Mouse (Mus musculus) midbrain, embryonic 10.5 days (tissue): ENCODE measurements around the gene Stk24. TPM values are rescaled to one million over a fixed set of nuclear protein-coding genes. Genes with fewer than 3 reads are reported as not detected.

ENCODE experiments used
- DNase-seq: peaks from one replicate; pipeline ENCODE4 v3.0.0-alpha.2; 2017; ENCODE audit warnings: low spot score
- H3K27ac ChIP-seq: fragments of 300-500 bp; sonication (generic); replicated peaks from 2 replicates; pipeline ENCODE4 v1.5.1; 2016; ENCODE audit warnings: mild to moderate bottlenecking
- H3K27me3 ChIP-seq: fragments of 300-500 bp; sonication (generic); 2 replicates; pipeline ENCODE4 v1.6.1; 2016; ENCODE audit warnings: low read depth, mild to moderate bottlenecking; ENCODE audit not compliant: poor library complexity, severe bottlenecking
- H3K36me3 ChIP-seq: fragments of 300-500 bp; sonication (generic); 2 replicates; pipeline ENCODE4 v1.6.1; 2016; ENCODE audit warnings: mild to moderate bottlenecking, moderate library complexity
- H3K4me1 ChIP-seq: fragments of 300-500 bp; sonication (generic); 2 replicates; pipeline ENCODE4 v1.6.1; 2016
- H3K4me3 ChIP-seq: fragments of 300-500 bp; sonication (generic); 2 replicates; pipeline ENCODE4 v1.5.1; 2016; ENCODE audit warnings: mild to moderate bottlenecking, moderate library complexity
- H3K9me3 ChIP-seq: fragments of 300-500 bp; sonication (generic); replicated peaks from 2 replicates; pipeline ENCODE4 v1.6.1; 2016; ENCODE audit warnings: mild to moderate bottlenecking
- WGBS: fragments of 180-500 bp; shearing (Covaris S2); methylation state at CpG from one replicate; pipeline ENCODE4 v1.1.7; 2016; 5-methylcytosine and 5-hydroxymethylcytosine counted together
- polyA plus RNA-seq: library from polyadenylated mRNA; unstranded; fragments of >200 nt; fragmentation: Nextera tagmentation; extraction: Ambion mirVana; gene quantifications from 2 replicates; pipeline ENCODE4 v1.2.1, GENCODE M21; 2016

The Stk24 gene
- polyA plus RNA-seq, 1 experiment from 2014 or later: 36.8 TPM

DNA sequence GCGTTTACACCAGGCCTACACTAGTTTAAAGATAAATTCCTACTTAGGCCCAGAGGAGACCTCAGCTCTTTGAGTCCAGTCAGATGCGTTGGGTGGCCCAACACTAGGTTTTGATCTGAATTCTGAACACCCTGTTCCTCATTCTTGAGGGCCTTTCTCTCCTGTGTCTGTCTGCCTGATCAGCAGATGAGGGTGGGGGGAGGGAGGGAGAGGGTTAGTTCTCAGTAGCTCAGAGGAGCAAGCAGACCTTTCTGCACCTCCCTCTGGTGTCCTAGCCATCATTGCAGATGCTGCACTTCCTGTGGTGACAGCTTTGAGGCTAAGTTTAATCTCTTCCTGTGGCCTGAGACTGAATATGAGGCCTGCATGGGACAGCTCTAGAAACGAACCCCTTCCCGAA is 117.2 kb downstream of the Stk24 start:
- no peaks in the 10 kb centered on the region for H3K27me3 ChIP-seq
- no peak overlapping the region; the same call in 1 of the 2 replicates for H3K27ac ChIP-seq
- H3K4me3 ChIP-seq: no peak overlapping the region
- peaks cover 31% of the 10 kb centered on the region for H3K36me3 ChIP-seq
- no peak for DNase-seq
- H3K4me1 ChIP-seq: peaks cover 13% of the 10 kb centered on the region
- no peaks in the 10 kb centered on the region for H3K9me3 ChIP-seq
- WGBS: 85% methylated on average over 4 of the region's 4 CpGs

DNA sequence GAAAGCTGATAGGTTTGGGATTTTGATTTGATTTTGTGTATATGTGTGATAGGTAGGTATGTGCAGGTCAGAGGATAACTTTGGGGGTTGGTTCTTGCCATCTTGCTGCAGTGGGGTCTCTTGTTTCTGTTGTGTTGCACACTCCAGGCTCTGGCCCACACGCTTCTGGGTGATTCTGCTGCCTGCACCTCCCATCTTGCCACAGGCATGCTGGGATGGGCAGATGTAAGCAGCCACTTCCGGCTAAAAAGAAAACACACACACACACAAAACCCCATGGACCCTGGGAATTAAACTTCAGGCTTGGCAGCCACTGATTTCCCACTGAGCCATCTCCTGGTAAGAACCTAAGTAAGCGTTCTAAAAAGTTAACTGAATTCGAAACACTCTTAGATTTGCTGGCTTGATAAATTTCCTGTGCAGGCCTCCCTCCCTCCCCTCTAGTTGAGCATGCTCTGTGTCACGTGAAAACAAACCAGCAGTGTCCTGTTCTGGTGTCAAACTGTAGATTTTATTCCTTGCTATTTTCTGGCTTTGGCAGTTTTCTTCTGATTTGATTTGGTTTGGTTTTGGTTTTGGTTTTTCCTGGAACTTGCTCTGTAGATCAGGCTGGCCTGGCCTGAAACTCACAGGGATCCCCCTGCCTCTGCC is 118.5 kb downstream of the Stk24 start:
- no peak overlapping the region for H3K4me3 ChIP-seq
- DNase-seq: no peak
- H3K36me3 ChIP-seq: peaks cover 29% of the 10 kb centered on the region
- peaks cover 13% of the 10 kb centered on the region for H3K4me1 ChIP-seq
- H3K9me3 ChIP-seq: no peaks in the 10 kb centered on the region
- H3K27ac ChIP-seq: no peak overlapping the region
- H3K27me3 ChIP-seq: no peaks in the 10 kb centered on the region
- 78% methylated on average over 5 of the region's 5 CpGs for WGBS

DNA sequence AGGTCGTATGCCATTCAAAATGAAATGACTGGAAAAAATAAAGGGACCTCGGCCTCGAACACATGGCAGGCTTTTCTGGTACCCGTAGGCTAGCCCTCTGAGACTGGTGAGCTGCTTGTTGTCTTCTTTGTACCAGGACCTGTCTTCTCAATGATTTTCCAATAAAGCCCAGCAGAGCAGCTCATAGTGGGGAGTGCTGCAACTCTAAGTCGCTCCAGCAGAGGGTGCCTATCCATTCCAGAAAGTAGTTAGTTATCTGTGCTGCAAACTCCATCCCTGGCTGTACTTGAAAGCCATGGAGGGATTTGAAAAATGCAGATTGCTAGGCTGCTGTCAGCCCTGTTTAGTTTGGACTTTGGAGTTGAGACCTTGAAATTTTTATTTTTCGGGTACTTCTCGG is 120.0 kb downstream of the Stk24 start:
- DNase-seq: peak; percentile 61
- no peaks in the 10 kb centered on the region for H3K9me3 ChIP-seq
- H3K4me3 ChIP-seq: no peak overlapping the region
- peaks cover 31% of the 10 kb centered on the region for H3K36me3 ChIP-seq
- H3K4me1 ChIP-seq: peaks cover 13% of the 10 kb centered on the region
- H3K27me3 ChIP-seq: no peaks in the 10 kb centered on the region
- WGBS: 65% methylated on average over 7 of the region's 7 CpGs
- H3K27ac ChIP-seq: peak overlapping the region; percentile 52

DNA sequence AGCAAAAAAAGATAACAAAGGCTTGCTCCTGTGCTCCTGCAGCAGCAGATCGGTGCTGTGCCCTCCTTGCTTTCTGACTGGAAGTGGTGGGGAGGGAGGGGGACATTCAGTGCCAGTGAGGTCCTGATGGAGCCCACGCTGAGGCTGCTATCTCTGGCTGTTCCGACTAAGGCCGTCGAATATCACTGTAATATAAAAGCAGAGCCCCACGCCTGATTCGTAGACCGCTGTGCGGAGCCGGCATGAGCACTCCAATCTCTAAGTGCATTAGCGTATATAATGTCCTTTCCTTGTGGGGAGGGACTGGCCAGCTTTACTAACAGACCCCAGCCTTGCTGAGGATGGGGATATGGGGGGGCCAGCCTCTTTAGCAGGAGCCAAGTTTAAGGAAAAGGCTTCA is 120.5 kb downstream of the Stk24 start:
- Histone ChIP-seq H3K9me3 (no peaks in the 10 kb centered on the region), H3K36me3 (peaks cover 31% of the 10 kb centered on the region), H3K4me1 (peaks cover 13% of the 10 kb centered on the region), H3K27me3 (no peaks in the 10 kb centered on the region), H3K27ac (peak overlapping the region; percentile 52), H3K4me3 (no peak overlapping the region)
- 76% methylated on average over 11 of the region's 11 CpGs for WGBS
- DNase-seq: no peak

DNA sequence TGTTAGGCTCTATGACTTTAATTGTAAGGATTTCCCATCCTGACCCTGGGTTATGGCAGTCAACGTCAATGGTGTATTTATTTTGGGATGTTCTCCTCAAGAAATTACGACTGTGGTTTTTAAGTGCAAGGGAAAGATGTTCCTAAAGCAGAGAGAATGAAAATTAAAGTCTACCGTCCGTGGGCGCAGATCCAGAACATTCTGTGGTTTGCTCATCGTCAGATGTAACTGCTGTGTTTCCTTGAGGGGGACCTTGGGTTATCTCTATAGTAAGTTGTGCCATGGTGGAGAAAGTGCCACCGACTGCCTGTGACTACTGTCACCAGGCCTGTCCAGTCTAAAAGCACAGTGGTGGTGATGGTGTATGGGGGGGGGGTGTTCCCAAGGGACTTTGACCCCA is 122.9 kb downstream of the Stk24 start:
- peaks cover 28% of the 10 kb centered on the region for H3K36me3 ChIP-seq
- no peak for DNase-seq
- no peak overlapping the region for H3K27ac ChIP-seq
- H3K27me3 ChIP-seq: no peaks in the 10 kb centered on the region
- H3K4me3 ChIP-seq: no peak overlapping the region
- H3K4me1 ChIP-seq: peaks cover 17% of the 10 kb centered on the region
- 94% methylated on average over 7 of the region's 7 CpGs for WGBS
- no peaks in the 10 kb centered on the region for H3K9me3 ChIP-seq

DNA sequence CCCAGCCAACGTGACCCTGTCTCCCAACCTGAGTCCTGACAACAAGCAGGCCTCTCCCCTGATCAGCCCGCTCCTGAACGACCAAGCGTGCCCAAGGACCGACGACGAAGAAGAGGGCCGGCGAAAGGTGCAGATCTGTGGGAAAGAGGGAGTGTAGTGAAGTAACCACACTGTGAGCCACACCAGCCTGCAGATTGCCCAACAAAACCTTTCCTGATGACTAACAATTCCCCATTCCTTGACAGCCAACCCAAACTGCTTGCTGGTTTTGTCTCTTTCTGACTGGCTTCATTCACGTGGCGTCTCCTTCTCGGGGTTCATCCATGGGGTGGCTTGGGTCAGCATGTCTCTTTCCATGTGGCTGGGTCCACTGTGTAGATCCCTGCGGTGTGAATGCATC is 124.3 kb downstream of the Stk24 start:
- Histone ChIP-seq H3K27me3 (no peaks in the 10 kb centered on the region), H3K4me3 (no peak overlapping the region), H3K36me3 (peaks cover 31% of the 10 kb centered on the region), H3K4me1 (peaks cover 23% of the 10 kb centered on the region), H3K9me3 (no peaks in the 10 kb centered on the region), H3K27ac (no peak overlapping the region)
- 91% methylated on average over 13 of the region's 13 CpGs for WGBS
- no peak for DNase-seq

DNA sequence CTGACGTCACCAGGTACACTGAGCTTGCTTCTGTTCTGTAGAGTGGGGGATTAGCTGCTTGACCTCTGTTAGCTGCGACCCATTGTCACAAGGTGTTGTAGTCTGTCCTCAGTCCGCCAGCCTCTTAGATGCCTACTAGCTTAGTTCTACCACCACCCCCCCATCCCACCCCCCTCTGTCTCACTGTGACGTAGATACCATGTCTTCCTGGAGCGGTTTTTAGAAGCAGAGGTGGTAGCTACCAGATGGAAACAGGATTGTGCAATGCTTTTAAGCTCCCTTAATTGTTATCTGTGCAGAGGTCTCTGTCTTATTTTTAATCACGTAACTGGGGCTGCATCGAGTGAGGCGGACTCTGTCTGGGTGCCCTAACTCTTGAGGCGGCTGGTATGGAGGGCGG is 124.9 kb downstream of the Stk24 start:
- no peaks in the 10 kb centered on the region for H3K27me3 ChIP-seq
- H3K9me3 ChIP-seq: no peaks in the 10 kb centered on the region
- H3K27ac ChIP-seq: no peak overlapping the region
- no peak overlapping the region for H3K4me3 ChIP-seq
- peaks cover 23% of the 10 kb centered on the region for H3K4me1 ChIP-seq
- peaks cover 31% of the 10 kb centered on the region for H3K36me3 ChIP-seq
- 89% methylated on average over 10 of the region's 10 CpGs for WGBS
- no peak for DNase-seq

DNA sequence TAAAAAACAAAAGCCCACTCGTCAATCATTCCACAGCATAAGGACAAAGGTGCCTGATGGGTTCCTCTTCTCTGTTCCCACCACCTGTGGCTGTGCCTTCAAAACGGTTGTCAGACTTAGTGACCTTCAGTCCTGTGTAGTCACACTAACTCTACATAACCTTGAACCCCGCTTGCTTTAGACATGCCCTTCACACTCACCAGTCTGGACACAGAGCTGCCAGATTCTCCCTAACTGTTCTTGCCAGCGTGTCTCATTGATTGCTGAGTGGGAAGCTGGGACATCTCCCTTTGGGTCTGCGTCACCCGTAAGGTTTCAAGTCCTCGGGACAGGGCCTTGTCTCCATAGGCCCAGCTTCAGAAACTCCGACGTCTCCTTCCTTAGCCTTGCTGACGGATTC is 127.3 kb downstream of the Stk24 start:
- H3K27ac ChIP-seq: 0 out of 2 replicates have a peak overlapping the region, but pooled peaks have one; percentile 38
- H3K27me3 ChIP-seq: no peaks in the 10 kb centered on the region
- 91% methylated on average over 10 of the region's 10 CpGs for WGBS
- DNase-seq: no peak
- H3K36me3 ChIP-seq: peaks cover 23% of the 10 kb centered on the region; the same call in 1 of the 2 replicates
- H3K4me1 ChIP-seq: peaks cover 27% of the 10 kb centered on the region
- no peak overlapping the region for H3K4me3 ChIP-seq
- no peaks in the 10 kb centered on the region for H3K9me3 ChIP-seq

DNA sequence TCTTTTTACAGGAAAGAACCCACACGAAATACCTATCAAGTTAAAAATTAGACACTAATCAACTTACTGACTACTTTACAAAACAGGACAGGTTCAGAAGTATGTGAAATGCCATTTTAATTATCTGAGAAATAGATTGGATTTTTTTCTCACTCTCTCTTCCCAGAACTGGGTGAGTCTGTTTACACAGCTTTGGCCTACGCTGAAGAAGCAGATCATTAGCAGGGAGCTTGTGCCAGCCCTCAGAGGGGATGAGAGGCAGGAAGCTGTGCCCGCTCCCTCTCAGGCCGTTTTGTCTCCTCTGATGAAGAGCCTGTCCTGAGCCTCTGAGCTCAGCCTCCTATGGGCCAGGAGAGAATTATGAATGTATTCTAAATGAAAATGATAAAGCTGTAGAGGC is 128.1 kb downstream of the Stk24 start:
- 72% methylated on average over 4 of the region's 4 CpGs for WGBS
- DNase-seq: no peak
- Histone ChIP-seq H3K36me3 (peaks cover 17% of the 10 kb centered on the region; the same call in 1 of the 2 replicates), H3K27ac (no peak overlapping the region), H3K9me3 (no peaks in the 10 kb centered on the region), H3K4me1 (peaks cover 36% of the 10 kb centered on the region), H3K4me3 (no peak overlapping the region), H3K27me3 (no peaks in the 10 kb centered on the region)

DNA sequence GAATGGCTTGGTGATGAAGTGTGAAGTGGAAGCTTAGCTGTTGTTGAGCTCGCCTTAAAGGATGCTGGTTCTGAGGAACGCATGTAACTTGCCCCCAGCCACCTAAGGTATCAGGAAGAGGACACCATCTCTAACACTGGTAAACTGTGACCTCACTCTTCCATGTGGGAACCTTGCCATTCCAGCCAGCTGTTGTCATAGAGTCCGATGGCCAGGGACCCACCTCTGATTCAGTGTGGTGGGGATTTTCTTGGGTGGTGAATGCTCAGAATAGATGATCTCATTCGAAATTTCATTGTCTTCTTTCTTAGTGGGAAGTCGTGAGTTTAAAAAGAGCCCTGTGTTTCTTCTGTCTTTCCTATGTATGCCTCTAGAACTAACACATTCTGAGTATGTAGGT is 128.7 kb downstream of the Stk24 start:
- no peaks in the 10 kb centered on the region for H3K9me3 ChIP-seq
- no peaks in the 10 kb centered on the region for H3K27me3 ChIP-seq
- no peak overlapping the region for H3K27ac ChIP-seq
- 86% methylated on average over 5 of the region's 5 CpGs for WGBS
- peaks cover 15% of the 10 kb centered on the region; the same call in 1 of the 2 replicates for H3K36me3 ChIP-seq
- peaks cover 42% of the 10 kb centered on the region for H3K4me1 ChIP-seq
- DNase-seq: no peak
- H3K4me3 ChIP-seq: no peak overlapping the region

DNA sequence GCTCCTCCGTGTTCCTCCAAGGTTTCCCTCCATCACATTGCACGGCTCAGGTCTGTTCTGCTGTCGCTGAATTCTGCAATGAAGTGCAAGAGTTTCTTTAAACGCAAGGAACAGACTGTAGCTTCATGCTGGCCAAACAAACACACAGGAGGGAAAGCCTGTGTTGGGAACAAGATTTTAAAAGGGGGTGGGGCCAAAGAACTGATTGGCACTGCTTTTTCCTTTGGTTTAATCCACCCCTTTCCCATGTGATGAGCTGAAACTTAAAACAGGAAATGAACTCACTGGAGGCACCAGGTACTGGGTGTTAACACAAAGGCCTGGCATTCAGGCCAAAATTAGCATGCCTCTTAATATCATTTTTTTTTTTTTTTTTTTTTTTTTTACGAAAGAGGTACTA is 131.5 kb downstream of the Stk24 start:
- Histone ChIP-seq H3K36me3 (peaks cover 22% of the 10 kb centered on the region), H3K27me3 (no peaks in the 10 kb centered on the region), H3K27ac (peak overlapping the region; percentile 59; the same call in 1 of the 2 replicates), H3K9me3 (no peaks in the 10 kb centered on the region), H3K4me3 (no peak overlapping the region), H3K4me1 (peaks cover 45% of the 10 kb centered on the region)
- DNase-seq: no peak
- WGBS: 82% methylated on average over 5 of the region's 5 CpGs

DNA sequence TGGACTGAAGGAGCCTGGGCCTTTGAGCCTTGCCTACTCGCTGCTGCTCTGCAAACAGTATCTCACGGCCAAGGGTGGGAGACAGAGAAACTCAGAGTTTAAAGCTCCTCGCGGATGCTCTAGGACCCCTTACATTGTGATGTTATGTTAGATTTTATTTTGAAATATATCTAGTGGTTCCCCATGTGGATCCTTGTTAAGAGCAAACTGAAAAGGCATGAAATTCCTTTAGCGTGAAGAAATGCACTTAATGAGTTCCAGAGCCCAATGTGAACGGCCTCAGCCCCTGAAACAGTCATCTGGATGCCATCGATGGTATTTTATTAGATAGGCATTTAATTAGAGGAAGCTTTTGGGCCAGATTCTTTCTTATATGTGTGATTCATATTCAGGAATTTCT is 132.5 kb downstream of the Stk24 start:
- H3K27ac ChIP-seq: peak overlapping the region; percentile 28; the same call in 1 of the 2 replicates
- no peak overlapping the region for H3K4me3 ChIP-seq
- H3K27me3 ChIP-seq: no peaks in the 10 kb centered on the region
- peaks cover 40% of the 10 kb centered on the region for H3K4me1 ChIP-seq
- WGBS: 69% methylated on average over 7 of the region's 7 CpGs
- DNase-seq: no peak
- no peaks in the 10 kb centered on the region for H3K9me3 ChIP-seq
- H3K36me3 ChIP-seq: peaks cover 30% of the 10 kb centered on the region

DNA sequence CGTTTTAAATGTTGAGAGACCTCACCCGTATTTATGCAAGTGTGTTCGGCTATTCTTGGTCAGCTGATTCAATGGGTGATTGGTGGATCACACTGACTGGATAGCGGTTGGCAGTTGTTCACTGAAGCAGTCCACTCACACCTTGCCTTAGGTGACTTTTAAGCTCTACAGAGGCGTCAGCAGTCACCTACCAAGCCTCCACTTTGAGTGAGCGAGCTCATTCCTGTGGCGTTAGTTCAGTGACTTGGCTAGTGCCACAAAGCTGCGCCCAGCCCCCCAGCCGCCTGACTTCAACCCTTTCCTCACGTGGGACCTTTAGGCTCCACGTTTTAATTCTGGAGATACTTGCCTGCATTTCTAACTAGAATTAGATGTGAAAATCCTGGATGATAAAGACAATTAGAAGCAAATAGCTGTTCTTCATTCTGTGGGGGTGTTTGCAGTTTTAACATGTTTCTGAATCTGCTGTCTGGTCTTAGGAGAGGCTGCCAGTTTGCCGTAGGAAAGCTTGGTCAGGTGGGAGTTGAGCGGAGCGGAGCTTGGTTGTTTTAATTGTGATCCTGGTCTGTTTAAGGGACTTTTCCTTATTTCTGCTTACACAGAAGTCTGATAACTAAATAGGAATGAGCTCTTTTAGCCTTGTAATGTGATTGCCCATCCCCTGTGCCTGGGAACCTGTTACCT is 133.6 kb downstream of the Stk24 start:
- H3K9me3 ChIP-seq: no peaks in the 10 kb centered on the region
- no peaks in the 10 kb centered on the region for H3K27me3 ChIP-seq
- no peak overlapping the region for H3K27ac ChIP-seq
- H3K4me1 ChIP-seq: peaks cover 34% of the 10 kb centered on the region
- WGBS: 87% methylated on average over 14 of the region's 14 CpGs
- DNase-seq: no peak
- peaks cover 41% of the 10 kb centered on the region for H3K36me3 ChIP-seq
- H3K4me3 ChIP-seq: no peak overlapping the region
